Mouse (Mus musculus): ENCODE results near the gene Kif19a.
A peak's percentile ranks its signal among the peaks of the same experiment; 100 is the strongest.

The Kif19a gene

DNA sequence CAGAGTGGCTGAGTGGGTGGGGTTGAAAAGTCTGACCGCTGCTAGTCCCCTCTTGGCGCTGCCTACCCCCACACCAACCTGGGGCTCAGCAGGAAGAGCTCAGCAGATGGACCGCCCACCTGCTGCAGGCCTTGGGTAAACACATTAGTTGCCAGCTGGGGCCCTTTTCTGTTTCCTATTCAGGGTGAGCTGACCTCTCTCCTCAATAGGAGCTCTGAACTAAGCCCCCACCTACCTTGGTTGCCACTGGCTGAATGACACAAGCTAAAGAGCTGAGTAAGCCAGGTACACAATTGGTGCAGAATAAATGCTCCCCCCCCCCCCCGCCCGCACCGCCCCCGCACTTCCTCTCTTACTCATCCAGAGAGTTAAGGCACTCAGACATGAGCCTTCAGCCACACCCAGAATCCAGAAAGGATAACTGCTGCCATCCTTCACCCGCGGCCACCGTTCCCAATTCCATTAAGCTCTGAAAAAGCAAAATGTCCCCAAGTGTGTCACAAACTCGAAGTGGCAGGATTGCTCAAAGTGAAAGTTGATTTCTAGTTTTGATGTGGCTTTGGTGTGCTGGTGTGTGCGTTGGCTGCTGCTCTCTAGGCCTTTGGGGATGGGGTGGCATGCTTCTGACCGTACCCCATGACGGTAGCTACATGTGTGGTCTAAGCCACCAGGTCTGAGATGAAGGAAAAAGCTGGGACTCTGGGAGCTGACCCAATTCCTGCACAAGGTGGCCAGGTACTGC, 42.7 kb downstream of the Kif19a start:
- DNase-seq (ENCODE audit: low spot score) = no peak

GRCm38 (mm10) chr11:114809371-114809770, 44.2 kb downstream of the Kif19a start:
- DNase-seq (ENCODE audit: low spot score) = no peak

DNA sequence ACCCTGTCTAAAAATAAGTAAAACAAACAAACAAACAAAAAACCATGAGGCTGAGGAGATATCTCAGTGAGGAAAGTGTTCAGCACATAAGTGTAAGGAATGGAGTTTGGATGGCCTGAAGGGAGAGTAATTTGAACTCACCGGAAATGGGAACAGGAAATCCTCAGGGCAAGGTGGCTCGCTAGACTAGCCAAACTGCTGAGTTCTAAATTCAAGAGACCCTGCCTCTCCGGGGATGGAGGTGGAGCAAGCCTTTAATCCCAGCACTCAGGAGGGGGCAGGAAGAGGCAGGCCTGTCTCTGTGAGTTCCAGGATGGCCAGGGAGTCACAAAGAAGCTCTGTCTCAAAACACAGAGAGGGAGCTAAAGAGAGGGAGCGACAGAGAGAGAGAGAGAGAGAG, 45.2 kb downstream of the Kif19a start:
- DNase-seq (ENCODE audit: low spot score) = no peak

- DNase-seq (ENCODE audit: low spot score) = peak; percentile 75
These were observed 47.6 kb downstream of the Kif19a start for GRCm38 (mm10) chr11:114812731-114813240.

DNA sequence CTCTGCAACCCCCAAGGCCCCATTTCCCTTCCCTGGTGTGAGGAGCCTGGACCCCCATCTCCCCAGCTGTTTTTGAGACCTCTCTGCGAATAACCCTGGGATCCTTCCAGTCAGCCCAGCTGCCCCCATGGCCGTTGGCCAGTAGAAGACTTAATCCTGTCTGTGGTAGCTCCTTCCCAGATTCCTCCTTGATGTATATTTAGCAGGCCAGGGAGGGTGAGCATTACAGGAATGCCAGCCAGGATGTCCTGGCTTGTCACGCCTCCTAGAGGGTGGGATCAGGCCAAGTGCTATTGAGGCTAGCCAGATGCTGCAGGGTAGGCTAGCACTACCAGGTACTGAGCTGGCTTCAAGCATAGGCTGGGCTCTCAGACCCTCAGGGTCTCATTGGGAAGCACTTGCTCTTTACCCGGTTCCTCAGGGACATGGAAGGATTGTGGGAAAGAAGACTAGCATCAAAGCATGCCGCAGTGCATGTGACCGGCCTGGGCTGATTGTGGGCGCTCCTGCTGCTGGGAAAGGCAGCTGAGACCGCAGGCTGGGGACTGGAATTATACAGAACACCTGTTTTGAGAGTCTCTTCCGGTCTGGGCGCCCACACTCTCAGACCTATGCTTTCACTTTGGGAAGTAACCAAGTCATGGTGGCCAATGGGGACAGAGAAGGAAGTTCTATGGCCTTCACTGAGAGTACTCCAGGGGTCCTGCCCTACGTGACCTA, 49.8 kb downstream of the Kif19a start:
- no peak for DNase-seq (ENCODE audit: low spot score)

GRCm38 (mm10) chr11:114816934-114817333, 51.7 kb downstream of the Kif19a start:
- no peak for DNase-seq (ENCODE audit: low spot score)

DNA sequence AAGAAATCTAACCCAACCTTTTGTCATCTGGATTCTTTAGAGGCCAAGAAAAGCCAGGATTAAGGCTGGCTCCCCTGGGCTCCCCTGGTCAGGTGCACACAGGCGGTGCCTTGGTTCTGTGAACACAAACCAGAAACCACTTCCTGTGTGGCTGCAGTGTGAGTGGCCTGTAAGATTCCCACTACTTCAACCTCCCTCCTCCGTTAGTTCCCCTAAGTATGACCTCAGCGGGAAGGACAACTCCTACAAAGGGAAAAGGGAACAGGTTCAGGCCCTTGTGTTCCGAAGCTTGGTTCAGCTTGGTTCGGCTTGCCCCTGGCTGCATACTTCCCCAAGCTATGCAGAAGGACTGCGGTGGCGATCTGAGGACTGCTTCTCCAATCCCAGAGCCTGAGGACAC, 53.0 kb downstream of the Kif19a start:
- DNase-seq (ENCODE audit: low spot score) = no peak

DNA sequence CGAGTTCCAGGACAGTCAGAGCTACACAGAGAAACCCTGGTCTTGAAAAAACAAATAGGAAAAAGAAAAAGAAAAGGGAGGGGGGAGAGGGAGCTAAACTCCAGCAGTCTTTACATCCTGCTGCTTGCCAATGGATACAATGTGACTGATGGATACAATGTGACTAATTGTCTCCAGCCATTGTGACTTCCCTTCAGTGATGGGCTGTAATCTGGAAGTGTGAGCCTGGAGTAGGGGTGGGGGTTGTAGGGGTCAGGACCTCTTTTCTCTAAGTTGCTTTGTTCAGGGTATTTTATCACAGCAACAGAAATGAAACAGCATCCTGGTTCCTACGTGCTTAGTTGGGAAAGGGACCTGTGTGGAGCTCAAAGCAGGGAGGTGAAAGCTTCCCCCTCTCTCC, 53.9 kb downstream of the Kif19a start:
- no peak for DNase-seq (ENCODE audit: low spot score)

- DNase-seq (ENCODE audit: low spot score) = no peak
These were observed 55.3 kb downstream of the Kif19a start for GRCm38 (mm10) chr11:114820444-114820843.

DNA sequence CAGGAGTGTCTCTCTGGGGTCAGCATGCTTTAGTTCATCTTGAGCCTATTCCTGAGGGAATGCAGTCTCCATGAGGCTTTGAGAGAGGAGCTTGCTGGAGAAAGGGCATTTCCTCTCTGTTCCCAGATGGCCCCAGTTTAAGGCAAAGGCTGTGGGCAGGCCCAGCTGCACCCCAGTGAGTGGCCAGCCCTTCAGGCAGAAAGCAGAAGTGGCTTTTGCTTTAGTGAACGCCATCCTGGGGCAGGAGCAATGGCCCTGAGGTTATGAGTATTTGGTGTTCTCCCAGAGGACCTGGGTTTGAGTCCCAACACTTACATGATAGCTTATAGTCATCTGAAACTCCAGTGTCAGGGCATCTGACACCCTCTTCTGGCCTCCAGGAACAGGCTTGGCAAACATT, 56.1 kb downstream of the Kif19a start:
- DNase-seq (ENCODE audit: low spot score) = no peak

GRCm38 (mm10) chr11:114822727-114823126, 57.5 kb downstream of the Kif19a start:
- DNase-seq (ENCODE audit: low spot score) = no peak

DNA sequence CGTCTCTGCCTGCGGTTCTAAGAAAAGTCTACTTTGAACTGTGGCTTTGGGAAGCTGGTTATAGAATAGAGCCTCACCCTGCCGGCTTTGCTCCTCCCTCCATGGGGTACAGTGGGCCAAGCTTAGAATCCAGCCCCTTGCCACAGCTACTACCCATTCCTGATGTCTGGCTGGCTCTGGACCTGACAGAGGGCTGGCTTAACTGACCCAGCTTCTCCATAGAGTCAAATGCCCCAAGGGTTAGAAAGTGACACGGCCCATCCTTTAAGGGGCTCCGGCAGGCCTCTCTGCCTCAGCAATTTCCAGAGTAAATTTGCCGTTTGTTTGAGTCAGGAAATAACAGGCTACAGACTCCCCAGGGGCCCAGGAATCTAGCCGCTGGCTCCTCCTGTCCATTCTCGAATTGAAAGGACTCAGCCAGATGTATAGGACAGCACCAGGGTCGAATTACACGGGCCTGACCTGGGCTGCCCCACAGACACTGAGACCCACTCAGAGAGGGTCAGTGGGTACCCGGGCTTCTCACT, 58.1 kb downstream of the Kif19a start:
- no peak for DNase-seq (ENCODE audit: low spot score)

GRCm38 (mm10) chr11:114826686-114827085, 61.5 kb downstream of the Kif19a start:
- no peak for DNase-seq (ENCODE audit: low spot score)

- DNase-seq (ENCODE audit: low spot score) = peak; percentile 58
These were observed 64.6 kb downstream of the Kif19a start for GRCm38 (mm10) chr11:114829499-114830432.

DNA sequence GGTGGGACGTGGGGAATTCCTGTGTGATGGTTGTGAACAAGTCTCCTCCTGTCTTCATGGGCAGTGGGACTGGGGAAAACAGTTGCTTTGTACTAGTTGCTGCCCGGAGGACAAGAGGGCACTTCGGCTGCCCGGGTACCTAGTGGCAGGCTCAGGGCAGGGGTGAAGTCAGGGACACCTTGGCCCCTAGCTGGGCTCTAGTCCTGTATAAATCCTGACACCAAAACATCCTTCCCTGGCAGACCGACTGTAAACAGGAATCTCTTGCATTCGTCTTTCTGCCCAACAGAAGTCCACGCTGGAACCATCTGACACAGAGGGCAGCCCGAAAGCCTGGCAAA, 65.2 kb downstream of the Kif19a start:
- DNase-seq (ENCODE audit: low spot score) = no peak

GRCm38 (mm10) chr11:114833166-114833565, 68.0 kb downstream of the Kif19a start:
- no peak for DNase-seq (ENCODE audit: low spot score)
